Mouse (Mus musculus): ENCODE results near the gene Ssbp1.

- TF ChIP-seq TAL1 (IDR thresholded peaks at IDR 0.05; ENCODE audit: low read length), result no peak
- TF ChIP-seq GATA1 (IDR thresholded peaks at IDR 0.05; ENCODE audit: low read length), result no peak
These were observed at the start of gene Ssbp1 for GRCm38 (mm10) chr6:40470916-40471719.
